Mouse (Mus musculus): ENCODE results near the gene Rapgef2. TPM values are rescaled to one million over a fixed set of nuclear protein-coding genes. Genes with fewer than 3 reads are reported as not detected.

The Rapgef2 gene
- total and polyA plus RNA-seq, 2 experiments from 2014 or later = 9.6 to 56.9 TPM

- no peak for ATAC-seq (ENCODE audit: low FRiP score)
- 88% methylated on average over 2 of the region's 2 CpGs for WGBS
- Histone ChIP-seq H3K36me3 (ENCODE audit: insufficient read depth, low read length) (peaks cover 6% of the 10 kb centered on the region; the same call in 1 of the 2 replicates), H3K4me2 (ENCODE audit: low read depth, low read length, poor library complexity, severe bottlenecking) (no peak overlapping the region), H3K27me3 (ENCODE audit: insufficient read depth, low read length) (no peaks in the 10 kb centered on the region), H3K9ac (replicated peaks; ENCODE audit: low read length, poor library complexity, severe bottlenecking) (no peak overlapping the region), H3K4me1 (ENCODE audit: insufficient read depth, low read length) (no peaks in the 10 kb centered on the region), H3K27ac (ENCODE audit: low read depth, low read length) (no peak overlapping the region), H3K9me3 (ENCODE audit: low read length) (no peaks in the 10 kb centered on the region), H3K4me3 (ENCODE audit: low read depth, low read length) (no peak overlapping the region)
- no peak for TF ChIP-seq CTCF (IDR thresholded peaks at IDR 0.05)
- DNase-seq (ENCODE audit: low spot score) = no peak
Measured at GRCm38 (mm10) chr3:79106360-79106759, 180.0 kb downstream of the Rapgef2 start.

GRCm38 (mm10) chr3:79103604-79104003, 182.7 kb downstream of the Rapgef2 start:
- H3K27ac ChIP-seq (ENCODE audit: low read depth, low read length) = no peak overlapping the region
- 93% methylated on average over 9 of the region's 9 CpGs for WGBS
- no peak for TF ChIP-seq CTCF (IDR thresholded peaks at IDR 0.05)
- ATAC-seq (ENCODE audit: low FRiP score) = no peak
- DNase-seq (ENCODE audit: low spot score) = no peak
- no peaks in the 10 kb centered on the region for H3K27me3 ChIP-seq (ENCODE audit: insufficient read depth, low read length)
- no peaks in the 10 kb centered on the region for H3K9me3 ChIP-seq (ENCODE audit: low read length)
- peaks cover 6% of the 10 kb centered on the region; the same call in 1 of the 2 replicates for H3K36me3 ChIP-seq (ENCODE audit: insufficient read depth, low read length)
- H3K4me2 ChIP-seq (ENCODE audit: low read depth, low read length, poor library complexity, severe bottlenecking) = no peak overlapping the region
- H3K4me1 ChIP-seq (ENCODE audit: insufficient read depth, low read length) = no peaks in the 10 kb centered on the region
- H3K9ac ChIP-seq (replicated peaks; ENCODE audit: low read length, poor library complexity, severe bottlenecking) = no peak overlapping the region
- no peak overlapping the region for H3K4me3 ChIP-seq (ENCODE audit: low read depth, low read length)

GRCm38 (mm10) chr3:79101737-79102136, 184.6 kb downstream of the Rapgef2 start:
- WGBS = 88% methylated on average over 6 of the region's 6 CpGs
- H3K27ac ChIP-seq (ENCODE audit: low read depth, low read length) = no peak overlapping the region
- no peak for DNase-seq (ENCODE audit: low spot score)

GRCm38 (mm10) chr3:79100831-79101230, 185.5 kb downstream of the Rapgef2 start:
- Histone ChIP-seq H3K4me1 (ENCODE audit: insufficient read depth, low read length) (no peaks in the 10 kb centered on the region), H3K9me3 (ENCODE audit: low read length) (no peaks in the 10 kb centered on the region), H3K36me3 (ENCODE audit: insufficient read depth, low read length) (peaks cover 14% of the 10 kb centered on the region; the same call in 1 of the 2 replicates), H3K27me3 (ENCODE audit: insufficient read depth, low read length) (no peaks in the 10 kb centered on the region), H3K9ac (replicated peaks; ENCODE audit: low read length, poor library complexity, severe bottlenecking) (no peak overlapping the region), H3K27ac (ENCODE audit: low read depth, low read length) (no peak overlapping the region), H3K4me2 (ENCODE audit: low read depth, low read length, poor library complexity, severe bottlenecking) (no peak overlapping the region), H3K4me3 (ENCODE audit: low read depth, low read length) (no peak overlapping the region)
- DNase-seq (ENCODE audit: low spot score) = no peak
- TF ChIP-seq CTCF (IDR thresholded peaks at IDR 0.05) = no peak
- WGBS = 91% methylated on average over 7 of the region's 7 CpGs
- no peak for ATAC-seq (ENCODE audit: low FRiP score)

More at GRCm38 (mm10) chr3:79101737-79102136, 184.6 kb downstream of the Rapgef2 start:
- Histone ChIP-seq H3K4me1 (ENCODE audit: insufficient read depth, low read length) (no peaks in the 10 kb centered on the region), H3K4me2 (ENCODE audit: low read depth, low read length, poor library complexity, severe bottlenecking) (no peak overlapping the region), H3K4me3 (ENCODE audit: low read depth, low read length) (no peak overlapping the region), H3K9me3 (ENCODE audit: low read length) (no peaks in the 10 kb centered on the region), H3K36me3 (ENCODE audit: insufficient read depth, low read length) (peaks cover 14% of the 10 kb centered on the region; the same call in 1 of the 2 replicates), H3K27me3 (ENCODE audit: insufficient read depth, low read length) (no peaks in the 10 kb centered on the region), H3K9ac (replicated peaks; ENCODE audit: low read length, poor library complexity, severe bottlenecking) (no peak overlapping the region)
- no peak for ATAC-seq (ENCODE audit: low FRiP score)
- no peak for TF ChIP-seq CTCF (IDR thresholded peaks at IDR 0.05)

- H3K27ac ChIP-seq (ENCODE audit: low read depth, low read length) = no peak overlapping the region
- no peak overlapping the region for H3K9ac ChIP-seq (replicated peaks; ENCODE audit: low read length, poor library complexity, severe bottlenecking)
- H3K27me3 ChIP-seq (ENCODE audit: insufficient read depth, low read length) = no peaks in the 10 kb centered on the region
- H3K4me2 ChIP-seq (ENCODE audit: low read depth, low read length, poor library complexity, severe bottlenecking) = no peak overlapping the region
- no peaks in the 10 kb centered on the region for H3K4me1 ChIP-seq (ENCODE audit: insufficient read depth, low read length)
- DNase-seq (ENCODE audit: low spot score) = no peak
- no peak for TF ChIP-seq CTCF (IDR thresholded peaks at IDR 0.05)
- no peak for ATAC-seq (ENCODE audit: low FRiP score)
- H3K36me3 ChIP-seq (ENCODE audit: insufficient read depth, low read length) = peaks cover 55% of the 10 kb centered on the region
- no peak overlapping the region for H3K4me3 ChIP-seq (ENCODE audit: low read depth, low read length)
- 78% methylated on average over 7 of the region's 7 CpGs for WGBS
- no peaks in the 10 kb centered on the region for H3K9me3 ChIP-seq (ENCODE audit: low read length)
Measured at GRCm38 (mm10) chr3:79089091-79089490, 197.2 kb downstream of the Rapgef2 start.

GRCm38 (mm10) chr3:79088461-79088860, 197.9 kb downstream of the Rapgef2 start:
- H3K9me3 ChIP-seq (ENCODE audit: low read length) = no peaks in the 10 kb centered on the region
- peaks cover 60% of the 10 kb centered on the region for H3K36me3 ChIP-seq (ENCODE audit: insufficient read depth, low read length)
- H3K4me3 ChIP-seq (ENCODE audit: low read depth, low read length) = no peak overlapping the region
- no peak overlapping the region for H3K9ac ChIP-seq (replicated peaks; ENCODE audit: low read length, poor library complexity, severe bottlenecking)
- no peaks in the 10 kb centered on the region for H3K4me1 ChIP-seq (ENCODE audit: insufficient read depth, low read length)
- ATAC-seq (ENCODE audit: low FRiP score) = no peak
- no peak for TF ChIP-seq CTCF (IDR thresholded peaks at IDR 0.05)
- WGBS = 91% methylated on average over 5 of the region's 5 CpGs
- no peaks in the 10 kb centered on the region for H3K27me3 ChIP-seq (ENCODE audit: insufficient read depth, low read length)
- no peak overlapping the region for H3K4me2 ChIP-seq (ENCODE audit: low read depth, low read length, poor library complexity, severe bottlenecking)
- DNase-seq (ENCODE audit: low spot score) = no peak
- no peak overlapping the region for H3K27ac ChIP-seq (ENCODE audit: low read depth, low read length)

Measured in midbrain, postnatal 0 days (tissue).